Mouse (Mus musculus) kidney, embryonic 16.5 days (tissue): ENCODE results near the gene Klhl12. TPM values are rescaled to one million over a fixed set of nuclear protein-coding genes. Genes with fewer than 3 reads are reported as not detected.

Experiments used
- ATAC-seq: fragments of 200-750 bp; cut with Nextera tagmentation; 2 replicates; pipeline ENCODE4 v1.8.0; 2017; ENCODE audit warnings: moderate TSS enrichment; ENCODE audit not compliant: low FRiP score, low TSS enrichment
- H3K27ac ChIP-seq: fragments of 300-500 bp; sonication (generic); 2 replicates; pipeline ENCODE4 v1.5.1; 2014; ENCODE audit warnings: low read length
- H3K27me3 ChIP-seq: fragments of 300-500 bp; sonication (generic); 2 replicates; pipeline ENCODE4 v1.6.1; 2014; ENCODE audit warnings: low read length, control low read depth, mixed read lengths; ENCODE audit not compliant: insufficient read depth
- H3K36me3 ChIP-seq: fragments of 300-500 bp; sonication (generic); 2 replicates; pipeline ENCODE4 v1.6.1; 2014; ENCODE audit warnings: low read length, control low read depth, mixed read lengths; ENCODE audit not compliant: insufficient read depth
- H3K4me1 ChIP-seq: fragments of 300-500 bp; sonication (generic); 2 replicates; pipeline ENCODE4 v1.6.1; 2014; ENCODE audit warnings: low read length, control low read depth, mixed read lengths; ENCODE audit not compliant: insufficient read depth
- H3K4me2 ChIP-seq: fragments of 300-500 bp; sonication (generic); replicated peaks from 2 replicates; pipeline ENCODE4 v1.6.1; 2014; ENCODE audit warnings: low read depth, low read length
- H3K4me3 ChIP-seq: fragments of 300-500 bp; sonication (generic); 2 replicates; pipeline ENCODE4 v1.5.1; 2014; ENCODE audit warnings: mild to moderate bottlenecking, low read length
- H3K9ac ChIP-seq: fragments of 300-500 bp; sonication (generic); replicated peaks from 2 replicates; pipeline ENCODE4 v1.6.1; 2014; ENCODE audit warnings: low read length
- H3K9me3 ChIP-seq: fragments of 300-500 bp; sonication (generic); 2 replicates; pipeline ENCODE4 v1.6.1; 2016; ENCODE audit warnings: low read length, control low read depth
- WGBS: fragments of 180-500 bp; shearing (Covaris S2); extraction: QIAGEN DNeasy Blood & Tissue Kit; methylation state at CpG from one replicate; pipeline ENCODE4 v1.1.7; 2014; 5-methylcytosine and 5-hydroxymethylcytosine counted together
- polyA plus RNA-seq: library from polyadenylated mRNA; unstranded; fragments of >200 nt; fragmentation: Nextera tagmentation; extraction: Ambion mirVana; gene quantifications from 2 replicates; pipeline ENCODE4 v1.2.1, GENCODE M21; 2015

Klhl12 gene
- polyA plus RNA-seq, 1 experiment from 2014 or later: 32.4 TPM

GRCm38 (mm10) chr1:134490903-134491801 lies 35.8 kb downstream of the Klhl12 start:
- Histone ChIP-seq H3K9me3 (no peaks in the 10 kb centered on the region), H3K27ac (no peak overlapping the region), H3K27me3 (no peaks in the 10 kb centered on the region), H3K4me2 (no peak overlapping the region), H3K4me1 (peaks cover 18% of the 10 kb centered on the region), H3K4me3 (no peak overlapping the region), H3K9ac (no peak overlapping the region), H3K36me3 (peaks cover 32% of the 10 kb centered on the region)
- 93% methylated on average over 6 of the region's 6 CpGs for WGBS
- ATAC-seq: no peak

- no peak for ATAC-seq
- 82% methylated on average over 7 of the region's 7 CpGs for WGBS
- H3K4me2 ChIP-seq: no peak overlapping the region
- peaks cover 28% of the 10 kb centered on the region for H3K36me3 ChIP-seq
- peaks cover 18% of the 10 kb centered on the region for H3K4me1 ChIP-seq
- no peak overlapping the region for H3K27ac ChIP-seq
- no peak overlapping the region for H3K4me3 ChIP-seq
- H3K9ac ChIP-seq: no peak overlapping the region
- H3K9me3 ChIP-seq: no peaks in the 10 kb centered on the region
- no peaks in the 10 kb centered on the region for H3K27me3 ChIP-seq
Measured at GRCm38 (mm10) chr1:134492276-134492675, 36.9 kb downstream of the Klhl12 start.

GRCm38 (mm10) chr1:134493496-134493895 lies 38.2 kb downstream of the Klhl12 start:
- no peaks in the 10 kb centered on the region for H3K27me3 ChIP-seq
- no peaks in the 10 kb centered on the region for H3K9me3 ChIP-seq
- H3K36me3 ChIP-seq: peaks cover 18% of the 10 kb centered on the region
- H3K9ac ChIP-seq: no peak overlapping the region
- no peak overlapping the region for H3K27ac ChIP-seq
- H3K4me2 ChIP-seq: peak overlapping the region; percentile 83; the same call in 1 of the 2 replicates
- ATAC-seq: no peak
- peaks cover 18% of the 10 kb centered on the region for H3K4me1 ChIP-seq
- 70% methylated on average over 2 of the region's 2 CpGs for WGBS
- H3K4me3 ChIP-seq: peak overlapping the region; percentile 88; the same call in 1 of the 2 replicates

- no peaks in the 10 kb centered on the region for H3K27me3 ChIP-seq
- ATAC-seq: no peak
- peak overlapping the region; percentile 83 for H3K4me2 ChIP-seq
- peak overlapping the region; percentile 88 for H3K4me3 ChIP-seq
- peak overlapping the region; percentile 82 for H3K9ac ChIP-seq
- peaks cover 14% of the 10 kb centered on the region for H3K36me3 ChIP-seq
- peak overlapping the region; percentile 95 for H3K27ac ChIP-seq
- H3K9me3 ChIP-seq: no peaks in the 10 kb centered on the region
- H3K4me1 ChIP-seq: peaks cover 18% of the 10 kb centered on the region
- 19% methylated on average over 5 of the region's 5 CpGs for WGBS
Measured at GRCm38 (mm10) chr1:134493956-134494355, 38.6 kb downstream of the Klhl12 start.

GRCm38 (mm10) chr1:134494428-134495215 lies 39.3 kb downstream of the Klhl12 start, which contains the start of gene Rabif:
Gene Rabif (plus strand): TSS chr1:134494648.
- Histone ChIP-seq H3K27ac (peak within 1 kb of the TSS; percentile 95), H3K36me3 (peaks cover 8% of the 10 kb centered on the region; the same call in 1 of the 2 replicates), H3K4me1 (peaks cover 18% of the 10 kb centered on the region), H3K27me3 (no peaks in the 10 kb centered on the region), H3K4me2 (peak within 1 kb of the TSS; percentile 83), H3K9ac (peak within 1 kb of the TSS; percentile 82), H3K4me3 (peak within 1 kb of the TSS; percentile 88), H3K9me3 (no peaks in the 10 kb centered on the region)
- peak; percentile 99 for ATAC-seq
- 0% methylated on average over 58 of the region's 58 CpGs for WGBS

GRCm38 (mm10) chr1:134495216-134495539 lies 39.8 kb downstream of the Klhl12 start:
- 17% methylated on average over 5 of the region's 5 CpGs for WGBS
- Histone ChIP-seq H3K27me3 (no peaks in the 10 kb centered on the region), H3K4me3 (peak overlapping the region; percentile 88), H3K27ac (peak overlapping the region; percentile 95), H3K4me2 (peak overlapping the region; percentile 83), H3K4me1 (peaks cover 18% of the 10 kb centered on the region), H3K9ac (peak overlapping the region; percentile 82), H3K9me3 (no peaks in the 10 kb centered on the region), H3K36me3 (peaks cover 4% of the 10 kb centered on the region; the same call in 1 of the 2 replicates)
- ATAC-seq: no peak

GRCm38 (mm10) chr1:134495991-134496390 lies 40.7 kb downstream of the Klhl12 start:
- no peak for ATAC-seq
- Histone ChIP-seq H3K36me3 (no peaks in the 10 kb centered on the region), H3K4me1 (peaks cover 18% of the 10 kb centered on the region), H3K9ac (no peak overlapping the region), H3K4me2 (peak overlapping the region; percentile 83), H3K9me3 (no peaks in the 10 kb centered on the region), H3K27me3 (no peaks in the 10 kb centered on the region), H3K27ac (no peak overlapping the region), H3K4me3 (peak overlapping the region; percentile 88)
- 80% methylated on average over 10 of the region's 10 CpGs for WGBS

GRCm38 (mm10) chr1:134500916-134501315 lies 45.6 kb downstream of the Klhl12 start:
- Histone ChIP-seq H3K9me3 (no peaks in the 10 kb centered on the region), H3K27ac (no peak overlapping the region), H3K36me3 (peaks cover 6% of the 10 kb centered on the region; the same call in 1 of the 2 replicates), H3K4me1 (peaks cover 2% of the 10 kb centered on the region; the same call in 1 of the 2 replicates), H3K4me2 (no peak overlapping the region), H3K27me3 (no peaks in the 10 kb centered on the region), H3K4me3 (no peak overlapping the region), H3K9ac (no peak overlapping the region)
- 88% methylated on average over 1 of the region's 1 CpGs for WGBS
- no peak for ATAC-seq

GRCm38 (mm10) chr1:134506201-134506600 lies 50.9 kb downstream of the Klhl12 start:
- 86% methylated on average over 8 of the region's 8 CpGs for WGBS
- no peak overlapping the region for H3K9ac ChIP-seq
- no peaks in the 10 kb centered on the region for H3K27me3 ChIP-seq
- no peak overlapping the region for H3K4me2 ChIP-seq
- no peaks in the 10 kb centered on the region for H3K9me3 ChIP-seq
- no peak overlapping the region for H3K27ac ChIP-seq
- H3K4me1 ChIP-seq: peaks cover 2% of the 10 kb centered on the region; the same call in 1 of the 2 replicates
- peaks cover 29% of the 10 kb centered on the region for H3K36me3 ChIP-seq
- ATAC-seq: no peak
- H3K4me3 ChIP-seq: no peak overlapping the region
